Mouse (Mus musculus) spleen, postnatal 36 days (tissue): ENCODE measurements at regions not wholly inside any gene's neighbourhood (a gene's known extent, or its start where the extent isn't known, plus 50 kb on each side); places are given as distances from the start of the nearest gene placed in this dataset.

ENCODE experiments used
- DNase-seq, 2 experiments: peaks; one replicate each; pipeline ENCODE4 v3.0.0; 2022; ENCODE audit warnings: low spot score in 2 of 2, mixed read lengths in 1 of 2

DNA sequence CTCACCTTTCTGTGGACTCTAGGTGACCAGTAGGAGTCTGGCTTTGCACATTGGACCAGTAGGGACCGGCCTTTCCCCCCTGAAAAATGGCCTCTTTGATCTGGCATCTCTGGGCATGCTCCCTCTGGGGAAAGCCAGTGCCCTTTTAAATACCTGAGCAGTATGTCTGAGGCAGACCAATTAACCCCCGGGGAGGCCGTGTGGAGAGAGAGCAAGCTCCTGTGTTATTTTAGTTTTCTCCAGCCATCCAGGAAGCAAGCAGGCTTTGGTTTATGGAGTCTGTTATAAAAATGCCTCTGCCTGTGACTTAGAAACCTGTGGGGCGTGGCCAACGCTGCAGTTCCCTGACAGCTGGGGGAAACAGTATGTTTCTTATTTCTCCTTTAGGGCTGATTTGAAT lies 445.5 kb downstream of the Glrx3 start:
- no peak for DNase-seq

DNA sequence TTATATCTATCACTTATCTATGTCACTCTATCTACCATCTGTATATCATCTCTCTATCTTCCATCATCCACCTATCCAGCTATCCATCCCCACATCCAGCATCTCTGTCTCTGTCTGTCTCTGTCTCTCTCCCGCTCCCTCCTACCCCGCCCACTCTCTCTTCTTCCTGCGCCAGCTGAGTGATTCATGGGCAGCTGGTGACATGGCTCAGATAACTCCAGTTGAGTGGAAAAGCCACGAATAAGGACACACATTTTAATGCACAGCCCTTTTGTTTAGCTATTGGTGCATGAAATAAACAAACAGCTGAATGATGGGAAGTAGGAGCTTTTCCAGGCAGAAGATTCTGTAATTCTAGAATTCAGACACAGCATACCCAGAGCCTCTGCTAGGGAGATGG lies 446.3 kb downstream of the Glrx3 start:
- DNase-seq, result no peak

DNA sequence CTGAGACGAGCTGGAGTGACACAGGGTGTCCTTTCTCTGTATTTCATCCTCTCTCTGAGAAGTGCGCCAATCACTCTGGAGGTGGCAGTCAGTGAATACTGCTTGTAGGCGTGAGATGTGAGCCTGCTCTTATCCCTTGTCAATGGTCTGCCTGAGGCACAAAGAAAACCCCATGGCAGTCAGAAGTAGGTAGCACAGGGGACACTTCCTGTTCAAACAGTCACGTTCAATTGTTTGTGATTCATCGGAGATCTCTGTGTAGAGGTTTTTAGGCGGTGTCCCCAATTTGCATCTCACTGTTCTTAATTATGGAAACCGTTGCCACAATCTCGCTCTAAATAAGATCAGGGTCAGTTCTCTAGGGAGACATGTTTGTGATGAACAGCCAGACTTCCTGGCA lies 447.7 kb downstream of the Glrx3 start:
- no peak for DNase-seq

DNA sequence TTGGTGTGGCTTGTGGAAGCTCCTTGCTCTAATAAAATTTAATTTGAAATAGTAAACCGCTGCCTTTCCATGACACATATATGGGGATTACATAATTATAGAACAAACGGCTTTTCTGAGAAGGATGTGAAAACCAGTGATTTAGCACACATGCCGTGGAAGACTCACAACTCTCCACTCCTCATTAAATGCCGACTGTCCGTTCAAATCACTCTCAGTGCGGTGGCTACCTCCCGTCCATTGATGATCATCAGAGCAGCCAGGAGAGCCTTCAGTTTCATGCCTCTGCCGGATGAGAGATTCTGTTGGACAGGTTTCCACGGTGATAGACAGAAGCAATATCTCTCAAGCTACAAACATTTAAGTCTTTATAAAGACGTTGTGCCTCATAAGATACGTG lies 451.3 kb downstream of the Glrx3 start:
- no peak for DNase-seq

DNA sequence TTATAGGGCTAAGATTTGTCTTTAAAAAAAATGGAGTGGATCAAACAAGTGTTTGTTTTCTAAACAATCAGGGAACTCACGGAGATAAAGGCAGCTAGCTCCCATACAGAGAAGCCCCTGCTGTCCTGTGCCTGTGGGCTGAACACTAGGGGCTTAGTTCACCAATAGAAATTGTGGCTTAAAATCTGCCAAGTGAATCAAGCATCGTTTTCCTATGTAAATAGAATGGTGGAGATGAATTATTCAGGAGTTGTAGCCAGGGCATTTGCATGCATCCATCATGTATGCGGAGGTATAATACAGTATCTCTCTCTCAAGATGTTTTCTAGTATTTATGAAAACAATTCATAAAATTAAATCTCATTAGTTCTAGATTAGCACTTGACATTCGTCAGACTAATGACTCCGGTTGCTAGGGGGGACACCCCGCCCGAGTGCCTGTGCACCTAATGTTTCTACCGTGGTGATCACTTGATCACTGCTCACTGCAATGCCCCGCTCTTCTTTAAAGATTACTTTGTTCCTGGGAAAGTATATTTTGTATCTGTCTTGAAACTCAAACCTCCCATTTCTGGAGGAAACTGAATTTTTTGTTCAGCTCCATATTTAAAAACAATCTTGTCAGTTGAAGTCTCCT lies 469.1 kb downstream of the Glrx3 start:
- DNase-seq, result no peak

DNA sequence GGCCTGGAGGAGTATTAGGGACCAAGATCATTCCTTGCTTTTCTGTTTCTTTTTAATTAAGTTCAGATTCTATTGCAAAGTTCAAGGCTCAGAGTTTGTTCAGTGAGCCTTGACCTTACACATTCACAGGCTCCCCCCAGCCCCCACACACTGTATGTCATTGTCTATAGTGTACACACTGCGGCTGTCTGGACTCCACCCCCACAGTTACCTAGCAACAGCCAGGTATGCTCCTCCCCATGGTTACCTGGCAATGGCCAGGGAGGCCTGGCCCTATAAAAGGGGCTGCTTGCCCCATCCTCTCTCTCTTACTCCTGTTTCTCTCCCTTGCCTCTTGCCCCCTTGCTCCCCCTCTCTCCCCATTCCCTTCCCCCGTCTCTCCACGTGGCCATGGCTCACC lies 472.0 kb downstream of the Glrx3 start:
- DNase-seq, result no peak

DNA sequence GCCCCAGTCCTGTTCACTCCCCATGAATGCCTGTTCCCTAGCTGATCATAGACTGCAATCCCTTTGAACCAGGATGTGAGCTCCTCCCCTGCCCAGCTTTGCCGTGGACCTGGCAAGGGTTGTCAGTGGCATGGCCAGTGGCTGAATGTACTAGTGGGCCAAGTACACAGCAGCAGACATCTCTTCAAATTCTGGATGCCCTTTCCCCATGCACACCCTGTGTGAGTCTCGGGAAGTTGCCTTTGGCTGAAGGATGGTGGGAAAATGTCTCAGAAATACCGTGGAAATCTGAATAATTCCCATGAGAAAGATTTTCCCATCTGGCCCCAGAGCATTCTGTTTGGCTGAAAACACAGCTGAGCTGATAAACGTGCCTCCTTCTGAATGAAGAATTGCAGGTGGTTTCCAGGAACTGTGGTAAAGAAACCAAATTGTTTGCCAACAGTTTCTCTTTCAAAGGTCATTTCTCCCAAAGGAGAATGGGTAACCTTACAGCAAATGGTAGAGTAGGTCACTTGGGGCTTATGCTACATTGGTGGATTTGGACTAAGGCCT lies 476.2 kb downstream of the Glrx3 start:
- DNase-seq, result no peak

DNA sequence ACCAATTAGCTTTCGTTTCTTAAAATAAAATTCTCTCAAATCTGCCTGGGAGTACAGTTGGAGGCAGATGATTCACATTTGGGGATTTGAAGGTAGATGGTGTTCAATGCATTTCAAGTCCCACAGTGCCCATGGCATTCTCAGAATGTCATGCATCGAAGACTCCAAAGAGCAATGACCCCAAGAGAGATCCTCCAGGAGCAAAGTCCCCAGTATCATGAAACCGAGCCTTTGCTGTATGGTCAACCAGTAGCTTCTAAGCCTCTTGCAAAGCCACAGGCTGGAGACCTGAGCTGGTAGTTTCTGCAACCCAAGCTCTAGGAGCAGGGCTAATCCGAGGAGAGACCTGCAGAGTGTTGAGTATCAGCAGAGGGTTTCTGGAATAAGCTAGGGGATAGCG lies 477.1 kb downstream of the Glrx3 start:
- no peak for DNase-seq

DNA sequence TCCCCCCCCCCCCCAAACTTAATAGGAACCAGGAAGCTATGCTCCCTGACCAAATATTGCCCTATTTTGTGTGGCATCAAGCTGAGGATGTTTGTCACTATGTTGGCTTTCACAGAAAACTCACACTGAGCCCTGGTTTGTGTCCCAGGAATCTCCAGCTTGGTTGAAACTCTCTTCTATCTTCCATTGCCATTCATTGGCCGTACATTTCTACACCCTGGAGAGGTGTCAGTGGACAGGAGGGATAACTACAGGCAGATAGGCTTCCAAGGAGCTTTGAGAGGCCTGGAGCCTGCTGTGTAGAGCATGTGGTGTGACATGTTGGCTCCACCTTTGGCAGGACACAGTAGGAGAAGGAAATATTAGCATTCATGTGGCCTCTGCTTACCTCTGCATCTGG lies 478.9 kb downstream of the Glrx3 start:
- no peak for DNase-seq

DNA sequence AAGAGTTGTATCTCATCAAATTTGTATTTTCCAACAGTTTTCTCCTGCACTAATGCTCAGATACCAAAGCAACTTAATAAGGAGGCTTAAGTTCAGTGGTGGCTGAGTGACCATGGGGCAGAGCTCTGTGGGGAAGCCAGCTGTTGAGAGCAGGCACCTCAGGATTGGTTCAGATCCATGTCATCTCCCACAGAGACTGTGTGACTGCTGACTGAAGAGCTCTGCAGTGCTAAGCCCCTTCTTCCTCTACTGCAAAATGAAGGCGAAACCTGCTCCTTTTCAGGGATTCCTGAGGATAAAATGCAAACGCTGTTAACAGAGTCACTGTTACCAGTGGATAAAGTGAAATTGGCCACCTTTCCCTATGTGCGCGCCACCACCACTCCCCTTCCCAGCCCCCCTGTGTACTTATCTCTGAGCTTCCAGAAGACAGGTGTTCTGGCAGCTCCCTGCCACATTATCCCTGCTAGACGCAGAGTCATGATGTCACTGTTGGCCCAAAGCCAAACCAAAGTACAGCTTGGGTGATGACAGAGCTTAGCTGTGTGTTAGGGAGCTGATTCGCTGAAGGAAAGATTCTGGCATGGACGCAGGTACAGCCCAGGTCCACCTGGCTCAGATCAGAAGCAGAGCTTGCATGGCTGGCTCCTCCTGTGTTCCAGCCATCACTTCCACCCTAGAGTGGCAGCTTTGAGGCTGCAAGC lies 472.9 kb downstream of the Tcerg1l start:
- no peak for DNase-seq

DNA sequence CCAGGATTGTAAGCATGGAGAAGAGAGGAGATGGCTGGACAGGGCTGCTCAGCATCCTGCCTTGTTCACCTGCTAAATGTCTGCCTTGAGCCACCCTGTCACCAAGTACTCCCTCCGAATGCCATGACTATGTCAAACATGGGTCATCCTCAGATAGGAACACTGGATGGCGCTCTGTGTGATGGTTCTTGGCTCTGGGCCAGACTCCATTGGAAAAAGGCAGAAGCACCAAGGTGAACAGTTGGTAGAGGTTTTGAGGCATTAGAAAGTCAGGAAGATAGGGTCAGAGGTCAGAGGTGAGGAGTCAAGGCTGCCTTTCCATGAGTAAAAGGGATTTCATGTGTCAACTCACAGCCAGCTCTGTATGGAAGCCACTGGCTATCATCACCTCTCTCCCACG lies 471.9 kb downstream of the Tcerg1l start:
- DNase-seq, result no peak

DNA sequence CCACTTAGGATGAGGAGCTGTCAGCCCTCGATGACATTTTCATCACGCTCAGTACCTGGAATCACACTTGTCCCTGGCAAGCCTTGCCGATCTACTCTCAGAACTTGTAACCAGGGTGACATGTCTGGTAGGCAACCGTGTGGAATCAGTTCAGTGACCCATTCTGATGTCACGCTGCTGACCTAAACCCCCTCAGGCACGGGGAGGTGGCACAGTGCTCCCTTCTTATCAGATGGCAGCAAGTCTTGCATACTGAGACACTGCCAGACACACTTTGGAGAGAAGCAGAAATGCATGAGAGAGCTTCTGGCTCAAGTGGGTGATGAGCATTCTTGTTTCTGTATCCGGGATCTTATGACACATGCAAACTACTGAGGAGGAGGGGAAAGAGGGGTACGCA lies 470.2 kb downstream of the Tcerg1l start:
- DNase-seq, result no peak

DNA sequence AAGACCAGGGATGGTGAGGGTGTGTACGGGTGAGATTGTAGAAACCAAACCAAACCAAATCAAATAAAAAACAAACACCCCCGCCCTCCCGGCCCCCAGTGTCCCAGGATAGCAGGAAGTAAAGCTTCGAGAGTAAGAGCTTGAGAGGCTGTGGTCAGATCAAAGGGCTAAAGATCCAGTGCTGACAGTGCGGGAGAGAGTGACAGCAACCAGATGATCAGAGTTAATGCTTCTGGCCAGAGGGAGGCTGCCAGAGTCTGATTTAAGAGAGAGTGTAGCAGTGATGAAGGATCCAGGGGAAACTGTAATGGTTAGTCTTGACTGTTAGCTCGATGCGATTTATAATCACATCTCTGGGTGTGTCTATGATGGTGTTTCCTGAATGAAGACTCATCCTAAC lies 467.3 kb downstream of the Tcerg1l start:
- no peak for DNase-seq

DNA sequence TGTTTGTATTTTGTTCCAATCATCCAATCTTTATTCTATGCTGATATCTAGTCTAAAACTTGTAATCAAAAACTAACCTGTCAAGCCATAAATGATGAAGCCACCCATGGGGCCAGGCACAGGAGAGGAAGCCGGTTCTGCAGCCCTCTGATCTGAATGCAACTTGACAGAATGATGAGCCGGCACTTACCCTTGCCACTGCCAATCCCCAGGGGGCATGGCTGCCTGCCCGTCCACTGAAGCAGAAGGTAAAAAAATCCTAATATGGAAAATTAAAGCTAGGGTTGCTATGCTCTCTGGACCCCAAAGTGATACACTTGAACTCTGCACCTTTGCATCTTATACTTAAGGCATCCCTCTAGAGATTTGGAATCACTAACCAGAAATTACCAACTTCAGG lies 461.6 kb downstream of the Tcerg1l start:
- no peak for DNase-seq

DNA sequence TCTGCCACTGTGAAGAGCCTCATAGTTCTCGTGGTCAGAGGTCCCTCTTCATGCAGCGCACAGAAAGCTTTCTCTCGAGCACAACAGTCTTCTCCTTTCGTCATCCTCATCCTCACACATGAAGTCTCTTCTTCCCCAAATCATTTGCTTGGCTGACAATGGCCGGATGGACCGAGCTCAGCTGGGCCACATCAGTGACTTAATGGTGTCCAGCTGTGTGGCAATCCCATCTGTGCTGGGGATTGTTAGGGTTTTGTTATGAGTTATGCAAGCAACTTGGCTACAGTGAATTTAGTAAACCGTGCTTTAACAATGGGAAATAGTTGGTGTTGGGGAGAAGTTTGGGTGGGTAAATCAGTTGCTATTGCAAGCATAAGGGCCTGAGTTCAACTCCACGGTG lies 458.4 kb downstream of the Tcerg1l start:
- DNase-seq, result no peak

DNA sequence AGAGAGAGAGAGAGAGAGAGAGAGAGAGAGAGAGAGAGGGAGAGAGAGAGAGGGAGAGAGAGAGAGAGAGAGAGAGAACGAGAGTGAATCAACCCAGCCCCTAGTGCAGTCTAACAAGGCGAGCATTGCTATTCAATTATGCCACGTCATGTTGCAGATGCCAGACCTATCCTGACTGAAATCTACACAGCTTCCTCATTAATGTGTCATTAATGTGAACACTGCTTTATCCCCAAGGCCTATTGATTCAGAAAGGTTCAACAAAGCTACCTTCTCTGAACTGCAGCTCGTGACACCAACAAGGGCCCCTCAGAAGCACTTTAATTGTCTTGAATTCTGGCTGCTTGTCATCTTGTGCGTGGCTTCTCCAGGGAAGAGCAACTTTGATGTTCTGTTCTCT lies 457.4 kb downstream of the Tcerg1l start:
- no peak for DNase-seq

DNA sequence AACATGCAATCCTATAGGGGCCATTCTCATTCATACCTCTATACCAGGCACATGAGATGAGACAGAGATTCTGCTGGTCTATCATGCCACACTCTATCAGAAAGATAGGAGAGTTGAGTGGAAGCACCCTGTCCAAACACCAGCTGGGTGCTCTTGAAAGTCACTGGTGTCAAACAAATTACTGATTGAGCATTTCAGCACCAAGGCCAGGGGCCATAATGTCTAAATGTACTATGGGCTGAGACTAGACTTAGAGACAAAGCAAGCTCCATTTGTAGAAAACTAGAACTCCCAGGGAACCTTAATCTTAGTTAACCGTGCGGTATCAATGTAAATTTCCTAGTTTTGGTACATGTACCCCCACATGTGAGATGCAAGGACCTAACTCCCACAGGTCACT lies 452.5 kb downstream of the Tcerg1l start:
- no peak for DNase-seq

DNA sequence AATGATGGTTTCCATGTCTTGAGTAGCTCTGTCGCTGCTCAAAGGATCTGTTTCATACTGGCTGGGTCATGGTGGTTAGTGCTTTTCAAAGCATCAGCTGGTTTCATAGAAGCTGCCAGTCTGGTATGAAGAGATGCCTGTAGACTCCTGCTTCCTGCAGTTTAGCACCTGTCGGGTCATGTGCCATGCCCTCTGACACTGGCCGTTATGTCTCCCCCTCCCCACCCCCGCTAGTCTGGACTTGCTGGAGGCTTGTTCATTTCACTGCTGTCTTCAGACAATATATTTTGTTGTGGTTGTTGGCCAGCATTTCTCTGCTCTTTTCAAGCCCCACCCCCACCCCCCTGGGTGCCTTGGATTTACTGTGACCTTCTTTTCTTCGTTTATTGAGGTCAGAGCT lies 450.1 kb downstream of the Tcerg1l start:
- no peak for DNase-seq

DNA sequence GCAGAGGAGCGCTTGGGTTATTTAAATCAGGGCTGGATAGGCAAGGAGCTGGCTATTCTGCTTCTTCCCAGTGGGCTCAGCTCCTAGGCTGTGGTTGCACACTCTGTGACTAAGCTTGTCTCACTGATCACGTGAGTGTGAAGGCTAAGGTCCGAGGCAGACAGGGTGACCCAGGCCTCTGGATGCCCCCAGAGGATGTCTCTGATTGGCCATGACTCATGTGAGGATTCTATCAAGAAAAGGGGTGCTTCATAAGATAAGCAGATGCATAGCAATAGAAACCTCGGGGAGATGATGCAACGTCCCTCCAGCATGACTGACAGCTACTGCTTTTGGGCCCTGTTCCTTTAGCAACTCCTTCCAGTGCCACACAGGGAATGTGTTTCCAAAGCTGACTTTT lies 440.2 kb downstream of the Tcerg1l start:
- DNase-seq, result no peak

DNA sequence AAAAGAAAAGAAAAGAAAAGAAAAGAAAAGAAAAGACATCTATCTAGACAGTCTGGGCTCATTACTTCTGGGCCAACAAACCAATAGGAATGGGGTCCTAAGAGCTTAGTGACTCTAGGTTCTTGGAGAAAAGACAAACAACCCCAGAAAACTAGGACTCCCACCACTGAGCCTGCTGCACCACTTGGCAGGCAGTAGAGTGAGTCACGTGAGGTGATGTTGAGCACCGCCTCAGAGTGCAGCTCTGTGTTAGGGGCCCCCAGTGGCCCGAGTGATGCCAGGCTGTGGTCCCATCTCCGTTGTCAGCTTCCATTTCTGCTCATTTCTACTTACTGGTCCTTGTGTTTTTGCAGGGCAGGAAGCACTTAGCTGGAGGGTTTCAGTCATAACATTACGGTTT lies 439.7 kb downstream of the Tcerg1l start:
- DNase-seq, result no peak

DNA sequence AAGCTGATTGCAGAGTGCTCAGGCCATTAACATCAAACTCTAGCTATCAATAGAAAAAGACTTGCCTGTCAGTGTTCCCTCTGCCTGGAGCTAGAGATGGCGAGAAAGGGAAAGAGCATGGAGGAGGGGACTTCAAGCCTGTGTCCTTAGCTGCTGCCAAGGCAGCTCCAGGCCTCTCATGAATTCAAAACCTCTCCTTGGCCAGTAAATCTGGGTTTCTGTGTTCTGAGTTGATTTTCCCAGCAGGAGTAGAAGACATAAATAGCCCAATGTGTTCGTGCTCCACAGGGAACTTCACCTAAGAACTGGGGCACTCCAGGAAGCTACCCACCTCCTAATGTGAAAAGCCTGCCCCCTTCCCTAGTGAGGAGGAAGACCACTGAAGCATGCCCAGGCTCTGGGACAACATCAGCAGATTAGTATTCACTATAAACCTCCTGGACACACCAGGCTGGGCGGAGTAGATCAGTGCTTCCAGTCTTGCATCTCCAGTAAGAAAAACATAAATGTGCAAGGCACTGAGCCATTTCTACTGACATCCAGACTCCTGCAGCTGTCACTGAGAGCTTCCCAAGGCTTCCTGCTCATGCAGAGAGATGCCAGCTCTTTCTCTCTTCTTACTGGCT lies 433.9 kb downstream of the Tcerg1l start:
- no peak for DNase-seq

DNA sequence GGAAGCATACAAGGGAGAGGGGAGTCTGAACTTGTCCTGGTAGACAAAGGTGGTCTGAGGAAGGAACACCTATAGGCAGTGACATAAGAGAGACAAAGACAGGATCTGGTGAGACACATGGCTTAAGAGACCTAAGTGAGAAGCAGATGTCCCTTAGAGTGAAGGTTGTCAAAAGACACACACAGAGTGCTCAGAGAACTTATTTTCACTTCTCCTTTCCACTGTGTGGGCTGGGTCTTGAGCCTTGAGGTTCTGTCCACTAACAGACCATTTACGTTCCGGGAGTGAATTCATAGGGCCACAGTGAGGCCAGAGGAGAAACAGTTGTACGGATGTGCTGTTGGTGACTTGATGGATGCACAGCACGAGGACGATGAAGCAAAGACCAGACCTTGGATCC lies 422.8 kb downstream of the Tcerg1l start:
- DNase-seq, result no peak

DNA sequence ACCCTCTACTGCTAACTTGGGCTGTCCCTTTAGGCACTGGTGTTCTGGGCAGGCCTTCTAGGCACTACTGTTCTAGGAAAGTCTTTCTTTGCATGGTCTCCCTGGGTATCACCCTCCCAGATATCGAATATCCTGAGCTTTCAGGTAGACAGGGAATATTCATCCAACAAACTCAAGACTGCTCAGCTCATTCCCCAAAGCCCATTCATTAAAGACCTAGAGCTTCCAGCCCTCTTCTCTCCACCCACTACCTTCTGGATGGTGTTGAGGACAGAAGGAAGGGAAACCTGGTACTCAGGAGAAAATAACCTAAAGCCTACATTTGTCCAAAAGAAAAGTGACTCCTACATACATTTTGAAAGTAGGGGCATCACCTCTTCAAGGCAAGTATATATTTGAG lies 420.0 kb downstream of the Tcerg1l start:
- no peak for DNase-seq
